Mouse (Mus musculus) megakaryocyte, embryonic 14.5 days (primary cell): ENCODE data around the gene Acat1. TPM values are rescaled to one million over a fixed set of nuclear protein-coding genes. Genes with fewer than 3 reads are reported as not detected.
A peak's percentile ranks its signal among the peaks of the same experiment; 100 is the strongest.

Source experiments
- H3K27me3 ChIP-seq: replicated peaks from 2 replicates; pipeline ENCODE3; 2012; ENCODE audit warnings: inconsistent platforms
- H3K36me3 ChIP-seq: replicated peaks from 2 replicates; pipeline ENCODE3; 2012; ENCODE audit warnings: low read length, inconsistent platforms, mixed read lengths
- H3K4me1 ChIP-seq: 2 replicates; pipeline ENCODE4 v1.6.1; 2012; ENCODE audit warnings: inconsistent platforms
- H3K4me3 ChIP-seq: replicated peaks from 2 replicates; pipeline ENCODE3; 2012; ENCODE audit warnings: moderate library complexity, mild to moderate bottlenecking, inconsistent platforms
- H3K9me3 ChIP-seq: 2 replicates; pipeline ENCODE4 v1.6.1; 2012; ENCODE audit warnings: inconsistent platforms
- FLI1 ChIP-seq: IDR thresholded peaks from 2 replicates; pipeline ENCODE4 v1.6.1; 2012; ENCODE audit warnings: low read length, inconsistent platforms, mixed read lengths
- GATA1 ChIP-seq: IDR thresholded peaks from 3 replicates; pipeline ENCODE4 v1.6.1; 2012; ENCODE audit warnings: mixed read lengths, low read length, inconsistent platforms, borderline replicate concordance
- polyA plus RNA-seq: library from polyadenylated mRNA; stranded (reverse); fragments of >175 nt; gene quantifications from 2 replicates; pipeline ENCODE4 v1.2.3, GENCODE M21; 2012; ENCODE audit warnings: low replicate concordance; ENCODE audit not compliant: insufficient read depth

Acat1 gene
- polyA plus RNA-seq, 1 experiment, result 110 TPM

GRCm38 (mm10) chr9:53536558-53537320 is 73.4 kb downstream of the Acat1 start, which contains the start of the genes Atm and Npat:
Atm (minus strand) TSS chr9:53536740.
Npat (plus strand) TSS chr9:53537047.
- Histone ChIP-seq H3K9me3 (no peaks in the 10 kb centered on the region), H3K4me1 (peaks cover 34% of the 10 kb centered on the region), H3K27me3 (no peaks in the 10 kb centered on the region), H3K4me3 (peak within 1 kb of the TSS; percentile 98), H3K36me3 (peaks cover 14% of the 10 kb centered on the region)
- TF ChIP-seq FLI1 (peak; percentile 77; the same call in 1 of the 2 replicates), GATA1 (no peak)

GRCm38 (mm10) chr9:53535416-53536320 is 74.5 kb downstream of the Acat1 start:
- no peak for TF ChIP-seq FLI1
- TF ChIP-seq GATA1, result no peak
- Histone ChIP-seq H3K9me3 (no peaks in the 10 kb centered on the region), H3K4me3 (peak overlapping the region; percentile 98), H3K27me3 (no peaks in the 10 kb centered on the region), H3K36me3 (peaks cover 22% of the 10 kb centered on the region), H3K4me1 (peaks cover 34% of the 10 kb centered on the region)

Other genes starting within 250 kb of the Acat1 start
- 0.48 TPM in 1 of 2 replicates, not detected in the other for gene Kdelc2, start 226.4 kb downstream of the Acat1 start, polyA plus RNA-seq
- not detected in 2 replicates for gene 4930550C14Rik, start 208.1 kb downstream of the Acat1 start, polyA plus RNA-seq
- gene Atm, start 73.6 kb downstream of the Acat1 start, polyA plus RNA-seq, result 0.06 TPM in 1 of 2 replicates, not detected in the other
- gene Npat, start 73.3 kb downstream of the Acat1 start, polyA plus RNA-seq, result 0.26 and 0.66 TPM in 2 replicates
- 3.2 and 5.8 TPM in 2 replicates for gene Cul5, start 59.6 kb upstream of the Acat1 start, polyA plus RNA-seq
- 0.31 TPM in 1 of 2 replicates, not detected in the other for gene Rab39, start 95.8 kb upstream of the Acat1 start, polyA plus RNA-seq
- gene Slc35f2, start 161.2 kb upstream of the Acat1 start, polyA plus RNA-seq, result 0.67 TPM in 1 of 2 replicates, not detected in the other
- not detected in 2 replicates for gene Sln, start 239.8 kb upstream of the Acat1 start, polyA plus RNA-seq